Mouse (Mus musculus): ENCODE data around the gene Maats1.
"Not testable (repeated sequence)": the region's sequence is repeated elsewhere in the genome, so short reads cannot be mapped to it uniquely, and the experiment has no call there.

Gene Maats1

DNA sequence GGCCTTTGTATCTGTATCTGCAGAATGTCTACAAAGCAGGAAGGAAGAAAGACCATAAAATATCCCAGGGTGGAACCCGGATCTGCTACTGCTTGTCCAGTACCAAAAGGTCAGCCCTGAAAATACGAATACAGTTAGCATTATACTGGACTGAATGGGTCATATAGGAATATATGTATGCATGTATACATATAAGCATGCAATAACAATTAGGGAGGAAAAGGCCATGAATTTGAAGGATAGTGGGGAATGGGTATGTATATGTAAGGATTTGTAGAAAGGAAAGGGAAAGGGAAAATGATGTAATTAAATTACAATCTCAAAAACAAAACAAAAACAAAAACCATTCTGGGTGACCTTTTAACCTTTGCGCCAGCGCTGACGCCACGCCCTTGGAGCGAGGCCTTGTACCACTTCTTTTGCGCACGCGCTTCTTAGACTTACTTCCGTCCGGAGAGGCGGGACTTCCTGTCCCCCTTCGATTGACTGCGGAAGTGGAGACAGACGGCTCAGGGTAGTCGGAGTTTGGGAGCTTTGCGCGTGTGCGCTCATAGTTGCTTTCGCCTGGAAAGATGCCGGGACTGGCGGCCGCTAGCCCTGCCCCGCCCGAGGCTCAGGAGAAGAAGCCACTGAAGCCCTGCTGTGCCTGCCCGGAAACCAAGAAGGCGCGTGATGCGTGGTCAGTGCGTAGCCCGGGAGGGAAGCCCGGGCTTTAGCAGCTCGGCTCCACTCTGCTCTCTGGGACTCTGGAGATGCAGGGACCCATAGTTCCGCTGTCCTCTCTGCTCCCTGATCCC, 4.8 kb upstream of the Maats1 start, which contains the start of the genes Cox17 and Gm21987:
Gene Cox17 (plus strand): TSS at position 463 of the 797 bp plus-strand sequence.
Gene Gm21987 (plus strand): TSS at position 512 of the 797 bp plus-strand sequence.
- peak; percentile 96 for DNase-seq

DNA sequence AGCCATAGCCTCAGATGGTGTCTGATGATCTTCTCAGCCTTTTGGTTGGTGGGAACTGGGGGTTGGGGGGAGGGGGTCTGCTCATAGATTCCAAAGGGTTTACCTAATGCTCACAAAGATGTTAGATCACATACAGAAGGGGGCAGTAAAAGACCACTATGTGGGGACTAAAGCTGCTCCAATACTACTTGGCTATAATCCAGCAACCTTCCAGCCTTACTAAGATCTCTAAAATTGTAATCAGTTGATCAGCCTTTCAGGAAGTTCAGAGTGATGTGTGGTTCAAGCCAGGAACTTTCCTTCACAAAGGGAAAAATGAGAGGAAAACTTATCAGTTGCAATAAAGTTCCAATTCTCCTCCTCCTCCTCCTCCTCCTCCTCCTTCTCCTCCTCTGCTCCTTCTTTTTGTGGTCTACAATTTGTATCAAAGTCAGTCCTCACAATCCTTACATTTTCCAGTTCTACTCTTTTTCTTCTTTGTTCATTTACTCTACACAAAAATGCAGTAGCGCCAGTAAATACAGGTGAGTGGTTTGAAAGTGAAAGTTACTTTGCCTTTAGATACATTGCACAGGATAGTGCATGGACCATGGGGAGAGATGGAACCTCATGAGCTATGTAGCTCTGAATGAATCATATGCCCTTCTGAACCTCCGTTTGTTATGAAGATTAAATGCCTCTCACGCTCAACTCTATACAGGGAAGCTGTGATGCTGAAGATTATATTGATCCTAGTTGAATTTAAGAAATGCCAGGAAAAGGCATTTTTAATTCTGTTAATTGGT, 3.2 kb upstream of the Maats1 start:
- DNase-seq = no peak

DNA sequence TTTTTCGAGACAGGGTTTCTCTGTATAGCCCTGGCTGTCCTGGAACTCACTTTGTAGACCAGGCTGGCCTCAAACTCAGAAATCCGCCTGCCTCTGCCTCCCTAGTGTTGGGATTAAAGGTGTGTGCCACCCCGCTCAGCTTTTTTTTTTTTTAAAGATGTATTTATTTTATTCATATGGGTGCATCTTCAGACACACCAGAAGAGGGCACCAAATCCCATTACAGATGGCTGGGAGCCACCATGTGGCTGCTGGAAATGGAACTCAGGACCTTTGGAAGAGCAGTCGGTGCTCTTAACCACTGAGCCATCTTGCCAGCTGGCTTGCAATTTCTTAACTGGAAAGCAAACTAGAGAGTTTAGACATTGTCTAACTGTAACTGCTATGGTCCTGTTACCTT, 3.9 kb downstream of the Maats1 start:
- not testable (repeated sequence) for DNase-seq

DNA sequence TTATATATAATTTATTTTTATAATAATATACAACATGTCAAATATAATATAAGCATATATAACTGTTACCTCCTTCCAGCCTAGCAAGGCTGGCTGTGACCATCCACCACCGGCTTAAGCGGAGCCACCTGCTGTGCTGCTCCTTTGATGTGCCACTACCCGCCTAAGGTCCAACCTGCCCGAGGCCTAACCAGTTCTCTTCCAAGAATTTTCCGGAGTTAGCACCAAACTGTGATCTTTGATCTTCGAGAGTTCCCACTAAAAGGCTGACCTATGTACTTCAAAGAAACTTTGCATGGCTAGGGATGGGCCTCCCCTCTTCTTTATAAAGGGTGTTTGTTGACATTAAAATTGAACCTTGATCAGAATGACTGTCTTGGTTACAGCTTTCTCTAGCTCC, 7.5 kb downstream of the Maats1 start:
- no peak for DNase-seq

DNA sequence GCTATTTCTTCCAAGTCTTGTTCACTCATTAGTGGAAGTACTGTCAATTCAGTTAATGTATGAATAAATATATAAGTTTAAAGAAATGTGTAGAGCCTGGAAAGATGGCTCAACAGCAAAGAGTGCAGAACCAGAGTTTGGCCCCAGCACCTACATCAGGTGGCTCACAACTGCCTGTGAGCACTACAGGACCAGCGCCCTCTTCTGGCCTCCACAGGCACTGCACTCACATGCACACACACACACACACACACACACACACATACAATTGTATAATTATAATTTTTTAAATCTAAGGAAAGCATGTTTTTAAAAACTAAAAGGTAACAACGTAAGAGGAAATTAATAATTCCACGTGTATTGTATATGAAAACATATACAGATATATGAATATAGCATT, 12.6 kb downstream of the Maats1 start:
- DNase-seq = no peak

DNA sequence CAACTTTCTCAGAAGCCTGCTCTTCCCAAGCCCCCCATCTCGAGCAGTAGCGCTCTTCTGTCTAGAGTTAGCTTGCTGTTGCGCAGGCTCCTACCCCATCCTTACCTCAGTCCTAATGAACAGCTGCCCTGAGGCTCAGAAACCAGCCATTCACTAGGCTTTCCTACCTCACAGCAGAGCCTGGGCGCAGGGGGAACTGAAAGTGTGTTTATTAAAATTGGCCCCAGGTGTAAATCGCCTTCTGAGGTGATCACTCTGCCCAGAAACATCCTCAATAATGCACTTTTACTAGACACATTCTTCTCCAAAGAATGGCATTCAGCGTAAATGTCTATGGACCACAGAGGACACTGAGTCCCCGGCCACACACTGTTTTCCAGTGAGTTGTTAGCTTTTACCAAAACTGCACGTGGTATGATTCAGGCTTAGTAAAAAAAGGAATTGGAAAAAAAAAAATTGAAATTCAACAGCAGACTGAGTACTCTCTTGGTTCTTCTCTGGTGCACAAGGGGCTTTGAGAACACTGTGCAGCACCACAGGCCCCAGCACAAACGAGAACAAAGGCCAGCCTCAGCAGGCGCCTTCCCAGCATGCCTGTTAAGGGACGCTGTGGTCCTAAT, 15.1 kb downstream of the Maats1 start:
- no peak for DNase-seq

DNA sequence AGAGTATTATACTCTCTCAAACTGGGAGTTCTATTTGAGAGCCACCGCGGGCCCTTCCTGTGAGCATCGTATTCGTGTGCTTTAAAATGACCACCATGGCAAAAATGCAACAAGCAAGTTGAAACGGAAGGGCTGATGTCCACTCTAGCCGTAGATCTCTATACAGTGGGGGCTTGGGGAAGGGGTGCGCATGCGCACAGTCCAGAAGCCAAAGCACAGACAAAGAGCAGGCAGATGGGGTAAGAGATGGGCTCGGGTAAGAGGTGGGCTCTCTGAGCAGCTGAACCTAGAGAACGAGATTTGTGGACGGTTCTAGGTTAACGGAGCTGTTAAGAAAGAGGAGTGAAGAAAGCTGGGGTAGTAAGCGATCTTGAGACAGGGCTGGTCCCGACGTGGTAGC, 17.6 kb downstream of the Maats1 start:
- no peak for DNase-seq

DNA sequence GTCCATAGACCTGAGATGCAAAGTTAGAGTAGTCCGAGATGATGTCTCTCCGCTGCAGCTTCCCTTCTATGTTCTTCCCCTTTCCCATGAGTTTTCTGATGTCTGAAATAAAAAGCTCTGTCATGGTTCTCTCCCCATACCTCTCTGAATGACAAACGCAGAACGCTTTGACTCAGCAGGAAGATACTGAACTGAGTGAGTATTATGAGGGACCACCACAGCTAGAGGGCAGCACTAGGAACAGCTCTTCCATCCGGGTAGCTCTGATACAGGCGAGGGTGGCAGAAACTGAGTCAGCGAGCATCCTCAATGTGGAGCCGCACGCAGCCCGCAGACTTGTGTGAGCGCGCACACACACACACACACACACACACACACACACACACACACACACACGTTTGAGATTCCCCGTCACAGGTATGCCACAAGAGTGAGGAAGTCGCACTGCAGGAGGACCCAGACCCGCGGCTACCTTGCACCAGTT, 20.4 kb downstream of the Maats1 start:
- peak; percentile 62 for DNase-seq

DNA sequence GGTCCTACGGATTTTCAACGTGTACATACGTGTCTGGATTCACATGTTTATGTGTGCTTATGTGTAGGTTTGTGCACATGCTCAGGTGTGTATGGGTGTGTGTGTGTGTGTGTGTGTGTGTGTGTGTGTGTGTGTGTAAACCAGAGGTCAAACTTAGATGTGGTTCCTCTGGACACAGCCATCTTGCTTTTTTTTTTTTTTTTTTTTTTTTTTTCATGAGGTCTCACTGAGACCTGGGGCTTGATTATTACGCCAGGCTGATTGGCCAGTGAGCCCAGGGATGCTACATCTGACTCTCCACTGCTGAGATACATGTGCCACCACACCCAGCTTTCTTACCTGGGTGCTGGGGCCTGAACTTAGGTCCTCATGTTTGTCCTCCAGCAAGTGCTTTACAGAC, 22.9 kb downstream of the Maats1 start:
- no peak for DNase-seq

DNA sequence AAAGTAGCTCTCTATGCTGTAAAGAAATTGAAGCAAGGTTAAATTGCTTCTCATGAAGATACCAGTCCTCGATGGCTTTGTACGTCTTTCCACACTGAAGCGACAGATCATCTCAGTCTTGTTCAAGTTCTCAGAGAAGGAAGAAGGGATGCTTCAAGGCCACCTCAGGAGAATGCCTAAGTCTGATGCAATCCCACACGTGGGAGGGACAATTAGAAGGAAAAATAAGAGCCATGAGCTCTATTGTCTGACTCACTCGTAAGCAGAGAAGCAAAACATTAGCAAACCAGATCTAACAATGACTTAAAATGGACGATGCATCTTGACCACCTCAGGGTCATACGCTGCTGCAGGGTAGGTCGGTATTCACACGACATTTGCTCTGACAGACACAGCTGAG, 23.5 kb downstream of the Maats1 start:
- no peak for DNase-seq

DNA sequence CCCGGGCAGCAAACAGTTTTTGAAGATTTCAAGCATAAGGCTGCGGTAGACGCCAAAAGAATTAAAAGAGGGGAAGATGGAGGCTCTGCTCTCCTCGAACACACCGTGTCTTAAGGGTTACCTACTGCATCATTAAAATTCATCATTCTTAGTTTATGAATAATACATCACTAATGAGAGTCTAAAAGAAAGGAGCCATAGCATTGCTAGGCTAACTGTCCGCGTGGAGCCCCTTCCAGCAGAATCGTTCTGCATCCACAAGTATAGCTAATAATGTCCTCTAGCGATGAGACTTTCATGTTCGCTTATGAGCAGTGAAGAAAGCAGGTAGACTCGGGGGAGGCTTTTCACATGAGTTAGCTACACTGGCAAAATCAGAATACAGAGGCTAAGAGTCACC, 33.7 kb downstream of the Maats1 start:
- no peak for DNase-seq

DNA sequence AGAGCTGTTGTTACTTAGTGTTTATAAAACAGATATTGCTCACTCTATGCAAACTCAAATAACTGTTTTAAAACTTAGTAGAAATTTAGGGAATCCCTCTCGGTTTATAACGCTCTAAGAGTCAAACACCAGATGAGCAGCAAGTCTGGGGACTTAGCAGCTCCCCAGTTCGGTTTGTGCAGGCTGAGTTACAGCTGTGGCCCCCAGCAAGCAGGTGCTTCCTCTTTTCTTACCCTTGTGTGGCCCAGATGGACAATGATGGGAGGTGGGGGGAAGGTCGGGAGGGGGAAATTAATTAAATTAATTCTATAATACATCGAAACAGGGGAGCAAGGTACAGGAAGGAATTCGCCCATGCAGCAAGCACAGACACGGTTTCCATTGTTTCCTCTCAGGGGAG, 34.3 kb downstream of the Maats1 start:
- no peak for DNase-seq

DNA sequence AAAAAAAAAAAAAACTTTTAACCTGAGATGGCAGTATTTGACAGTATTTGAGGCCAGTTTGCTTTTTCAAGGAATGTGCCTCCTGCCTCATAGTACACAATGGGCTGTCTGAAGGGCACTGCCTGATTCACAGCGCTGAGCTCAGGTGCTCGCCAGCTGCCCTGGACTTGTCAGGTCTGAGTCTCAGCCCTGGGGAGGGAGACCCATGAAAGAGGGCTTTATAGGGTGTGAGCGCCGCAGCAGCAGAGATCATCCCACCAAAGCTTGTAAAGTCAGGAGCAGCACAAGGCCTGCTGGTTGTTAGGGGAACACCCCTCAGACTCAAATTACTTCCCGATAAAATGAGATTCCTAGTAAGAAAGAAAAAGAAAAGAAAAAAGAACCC, 34.7 kb downstream of the Maats1 start:
- no peak for DNase-seq

DNA sequence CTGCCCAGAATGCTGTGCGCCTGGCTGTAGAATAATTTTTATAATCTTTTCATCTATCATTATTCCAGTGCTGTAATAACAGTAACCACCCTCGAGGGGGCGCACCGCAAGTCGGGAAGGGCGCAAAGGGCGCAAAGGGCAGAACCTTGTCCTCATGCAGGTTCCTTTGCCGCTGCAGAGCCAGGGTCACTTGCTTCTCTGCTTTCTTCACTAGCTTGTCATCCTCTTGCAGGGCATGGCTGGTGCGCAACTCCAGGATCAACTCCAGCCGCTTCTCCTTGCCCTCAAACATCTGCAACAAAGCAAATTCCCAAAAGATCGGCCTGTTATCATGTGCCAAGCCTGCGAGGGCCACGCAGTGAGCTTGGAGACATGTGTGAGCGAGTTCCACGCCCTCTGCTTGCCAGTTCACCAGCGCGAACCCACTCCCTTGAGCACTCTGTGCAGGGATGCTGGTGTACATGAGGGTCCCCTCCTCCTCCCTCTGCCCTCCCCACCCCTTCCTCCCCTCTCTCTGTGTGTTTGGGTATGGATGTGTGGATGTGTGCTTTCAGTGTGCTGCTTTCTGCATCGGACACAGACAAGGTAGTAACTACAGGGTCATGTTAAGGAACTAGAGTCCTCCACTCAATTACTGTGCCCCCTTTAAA, 35.2 kb downstream of the Maats1 start:
- no peak for DNase-seq

DNA sequence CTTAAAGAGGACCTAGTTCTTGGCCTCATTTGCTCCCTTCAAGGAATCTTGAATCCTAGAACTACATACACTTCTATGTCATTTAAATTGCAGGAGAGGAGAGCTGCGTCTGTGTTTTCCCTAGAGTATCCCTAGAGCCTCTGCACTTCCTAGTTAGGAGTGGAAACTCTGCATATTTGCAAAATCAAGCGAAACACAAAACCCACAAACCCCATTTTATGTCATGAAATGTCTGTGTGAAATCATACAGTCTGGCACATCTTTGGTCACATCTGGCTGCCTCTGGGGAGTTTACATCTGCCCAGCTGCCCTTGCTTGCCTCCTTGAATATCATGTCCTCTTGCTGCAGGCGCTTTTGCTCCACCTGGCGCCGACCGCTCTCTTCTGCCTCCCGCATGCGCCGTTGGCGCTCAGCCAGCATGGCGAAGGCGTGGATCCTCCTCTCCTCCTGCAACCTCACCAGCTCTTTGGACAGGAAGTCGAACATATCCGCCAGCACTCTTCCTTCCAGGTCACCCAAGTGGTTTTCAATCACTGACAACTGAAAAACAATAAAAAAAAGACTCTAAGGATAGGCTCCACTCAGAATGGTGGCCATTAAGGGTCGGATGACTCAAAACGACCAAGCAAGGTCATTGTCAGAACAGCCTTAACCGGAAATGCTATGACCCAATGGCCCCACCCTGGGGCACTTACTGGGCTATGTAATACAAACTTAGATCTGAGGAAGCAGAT, 37.3 kb downstream of the Maats1 start:
- no peak for DNase-seq

DNA sequence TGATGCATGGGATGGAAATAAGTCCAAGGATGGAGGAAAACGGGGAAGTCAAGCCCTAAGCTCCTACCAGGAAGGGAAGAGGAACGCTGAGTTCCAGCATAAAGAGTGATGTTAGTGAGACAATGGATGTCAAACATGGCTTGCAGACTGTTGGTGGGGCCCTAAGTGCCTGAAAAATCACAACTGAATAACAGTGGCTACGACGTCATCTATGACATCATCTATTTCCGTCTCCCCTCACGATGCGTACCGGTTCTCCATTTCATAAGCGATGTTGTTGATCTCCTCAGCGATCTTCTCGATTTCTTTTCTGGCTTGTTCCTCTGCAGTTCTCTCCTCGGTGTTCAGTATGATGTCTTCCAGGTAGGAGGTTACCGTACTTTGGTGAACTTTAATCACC, 39.6 kb downstream of the Maats1 start:
- DNase-seq = no peak

DNA sequence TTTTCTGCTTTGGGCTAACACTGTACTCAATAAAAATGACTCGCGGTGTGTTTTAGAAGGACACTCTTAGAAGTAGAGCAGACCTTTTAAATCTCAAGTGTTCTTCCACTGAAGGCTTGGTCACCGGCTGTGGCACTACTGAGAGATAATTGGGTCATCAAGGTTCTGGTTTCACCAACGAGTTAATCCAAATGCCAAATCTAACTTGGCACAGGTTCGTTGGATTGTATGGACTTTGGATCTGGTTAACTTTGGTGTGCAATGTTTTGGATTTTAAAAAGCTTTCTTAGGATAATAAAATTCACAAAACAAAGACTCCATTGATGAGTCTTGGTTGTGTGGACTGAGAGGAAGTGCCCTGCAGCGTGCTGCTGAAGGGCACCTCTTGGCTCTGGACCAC, 43.5 kb downstream of the Maats1 start:
- DNase-seq = no peak

DNA sequence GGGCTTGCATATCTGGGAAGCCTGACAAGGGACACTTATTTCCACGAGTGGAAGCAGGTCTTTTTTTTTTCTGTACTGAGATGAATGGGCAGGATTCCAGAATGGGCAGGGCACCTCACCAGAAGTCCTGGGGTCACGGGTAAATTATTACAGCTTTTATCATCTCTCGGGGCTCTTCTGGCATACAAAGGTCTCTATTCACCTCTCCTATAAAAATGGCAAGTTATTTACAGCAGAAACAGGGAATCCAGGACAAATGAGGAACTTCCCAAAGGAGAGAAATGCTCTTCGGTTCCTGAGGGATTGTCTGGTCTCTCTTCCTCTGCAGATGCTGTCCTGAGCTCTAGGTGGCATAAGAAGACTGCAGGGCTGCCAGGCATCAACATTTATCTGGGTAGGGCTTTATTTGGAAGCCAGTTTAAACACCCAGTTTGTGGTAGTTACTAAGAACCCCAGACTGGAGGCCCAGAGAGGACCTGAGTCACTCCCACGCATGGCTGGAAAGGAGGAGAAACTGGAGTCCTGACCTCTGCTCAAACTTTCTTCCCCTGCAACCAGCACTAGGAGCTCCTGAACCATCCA, 46.5 kb downstream of the Maats1 start:
- no peak for DNase-seq

DNA sequence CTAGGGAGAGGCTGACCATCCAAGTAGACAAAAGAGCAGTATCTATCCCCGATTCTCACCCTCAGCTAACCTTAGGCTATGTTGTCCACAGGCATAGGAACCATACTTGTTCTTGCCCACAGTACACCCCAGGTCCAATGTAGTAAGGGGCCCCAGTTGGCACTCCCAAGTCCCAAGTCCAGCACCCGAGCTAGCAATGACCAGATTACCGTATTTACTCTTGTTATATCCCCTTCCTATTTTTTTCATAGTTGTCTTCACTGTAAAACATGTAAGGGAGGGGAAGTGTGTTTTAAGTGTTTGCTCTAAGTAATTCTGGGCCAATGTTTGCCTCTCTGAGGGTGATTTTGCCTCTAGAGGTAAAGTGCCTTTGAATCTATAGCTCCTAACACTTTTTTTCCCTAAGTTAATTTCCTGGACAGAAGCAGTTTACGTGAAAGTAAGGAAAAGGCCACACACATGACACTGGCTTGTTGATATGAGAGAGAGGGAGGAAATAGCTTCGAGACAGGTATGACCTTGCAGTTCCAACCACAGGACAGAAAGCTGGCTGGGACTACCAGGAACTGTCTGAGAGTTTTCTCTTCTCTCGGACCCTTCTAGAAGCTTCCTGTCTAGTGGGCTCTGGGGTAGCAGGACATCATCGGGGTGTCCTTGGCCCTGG, 47.1 kb downstream of the Maats1 start, which contains the start of gene Nr1i2:
Gene Nr1i2 (minus strand): TSS at position 140 of the 664 bp plus-strand sequence.
- DNase-seq = no peak

DNA sequence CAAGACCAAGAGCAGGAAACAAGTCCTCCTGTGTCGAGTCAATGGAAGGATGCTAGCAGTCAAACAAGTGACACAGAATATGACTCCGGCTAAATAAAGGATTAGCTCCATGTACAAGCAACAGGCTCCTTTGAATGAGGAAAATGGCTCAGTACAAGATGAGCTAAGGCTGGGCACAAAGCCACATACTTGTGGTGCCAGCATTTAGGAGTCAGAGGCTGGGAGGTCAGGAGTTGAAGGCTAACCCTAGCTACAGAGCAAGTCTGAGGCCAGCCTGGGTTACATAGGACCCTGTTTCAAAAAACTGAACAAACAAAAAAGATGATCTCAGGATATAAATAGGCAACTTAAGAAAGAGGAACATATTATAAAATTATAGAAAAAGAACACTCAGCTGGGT, 51.8 kb downstream of the Maats1 start:
- DNase-seq = no peak

DNA sequence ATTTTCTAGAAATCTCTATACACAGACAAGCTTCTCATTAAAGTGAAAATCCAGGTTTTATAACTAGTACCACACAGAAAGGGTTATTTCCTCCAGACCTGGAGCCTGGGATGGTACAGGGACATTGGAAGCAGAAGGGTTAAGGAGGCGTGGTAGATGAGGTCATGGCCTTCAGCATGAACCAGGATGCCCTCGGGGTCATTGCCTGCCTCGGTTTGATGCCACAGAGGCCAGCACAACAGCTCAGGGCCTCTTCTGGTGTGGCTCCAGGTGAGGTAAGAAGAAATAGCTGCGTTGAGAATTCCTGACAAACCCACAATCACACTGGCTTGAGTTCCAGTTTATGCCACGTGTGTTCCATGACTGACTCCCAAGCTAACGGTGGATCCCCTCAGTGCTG, 53.1 kb downstream of the Maats1 start:
- DNase-seq = no peak
